Mouse (Mus musculus) liver, embryonic 11.5 days (tissue): ENCODE results near the gene Sbno2. TPM values are rescaled to one million over a fixed set of nuclear protein-coding genes. Genes with fewer than 3 reads are reported as not detected.
A peak's percentile ranks its signal among the peaks of the same experiment; 100 is the strongest.

Experiments
- ATAC-seq: fragments of 200-750 bp; cut with Nextera tagmentation; replicated peaks from 2 replicates; pipeline ENCODE4 v1.8.0; 2017; ENCODE audit warnings: moderate number of reproducible peaks, mild to moderate bottlenecking, moderate TSS enrichment, moderate library complexity; ENCODE audit not compliant: low FRiP score
- DNase-seq: peaks from one replicate; pipeline ENCODE4 v3.0.0-alpha.2; 2017; ENCODE audit warnings: low spot score
- H3K27ac ChIP-seq: fragments of 300-500 bp; sonication (generic); 2 replicates; pipeline ENCODE4 v1.5.1; 2014; ENCODE audit warnings: mild to moderate bottlenecking, low read depth, low read length, control low read depth
- H3K27me3 ChIP-seq: fragments of 300-500 bp; sonication (generic); replicated peaks from 2 replicates; pipeline ENCODE4 v1.6.1; 2014; ENCODE audit warnings: low read length, mixed read lengths; ENCODE audit not compliant: control insufficient read depth, insufficient read depth
- H3K36me3 ChIP-seq: fragments of 300-500 bp; sonication (generic); 2 replicates; pipeline ENCODE4 v1.6.1; 2014; ENCODE audit warnings: mild to moderate bottlenecking, low read length, moderate library complexity, mixed read lengths; ENCODE audit not compliant: control insufficient read depth, insufficient read depth
- H3K4me1 ChIP-seq: fragments of 300-500 bp; sonication (generic); replicated peaks from 2 replicates; pipeline ENCODE4 v1.6.1; 2014; ENCODE audit warnings: low read length, mixed read lengths; ENCODE audit not compliant: control insufficient read depth, insufficient read depth
- H3K4me2 ChIP-seq: fragments of 300-500 bp; sonication (generic); 2 replicates; pipeline ENCODE4 v1.6.1; 2014; ENCODE audit warnings: mild to moderate bottlenecking, control low read depth, moderate library complexity
- H3K4me3 ChIP-seq: fragments of 300-500 bp; sonication (generic); 2 replicates; pipeline ENCODE4 v1.5.1; 2014; ENCODE audit warnings: low read depth, low read length, control low read depth
- H3K9ac ChIP-seq: fragments of 300-500 bp; sonication (generic); 2 replicates; pipeline ENCODE4 v1.6.1; 2014; ENCODE audit warnings: low read depth, low read length, control low read depth
- H3K9me3 ChIP-seq: fragments of 300-500 bp; sonication (generic); 2 replicates; pipeline ENCODE4 v1.6.1; 2016; ENCODE audit warnings: low read length, inconsistent platforms, mixed read lengths; ENCODE audit not compliant: control insufficient read depth
- WGBS: fragments of 180-500 bp; shearing (Covaris S2); extraction: QIAGEN DNeasy Blood & Tissue Kit; methylation state at CpG from one replicate; pipeline ENCODE4 v1.1.7; 2014; 5-methylcytosine and 5-hydroxymethylcytosine counted together
- polyA plus RNA-seq: library from polyadenylated mRNA; unstranded; fragments of >200 nt; fragmentation: Nextera tagmentation; extraction: Ambion mirVana; gene quantifications from 2 replicates; pipeline ENCODE4 v1.2.1, GENCODE M21; 2014

The Sbno2 gene
- polyA plus RNA-seq, 1 experiment from 2014 or later, result 19.2 TPM

GRCm38 (mm10) chr10:80030191-80030590 lies 75.2 kb downstream of the Sbno2 start:
- Histone ChIP-seq H3K4me1 (peaks cover 37% of the 10 kb centered on the region), H3K36me3 (peaks cover 26% of the 10 kb centered on the region; the same call in 1 of the 2 replicates), H3K27me3 (no peaks in the 10 kb centered on the region), H3K9me3 (no peaks in the 10 kb centered on the region), H3K27ac (no peak overlapping the region), H3K4me3 (no peak overlapping the region), H3K9ac (no peak overlapping the region), H3K4me2 (no peak overlapping the region)
- 81% methylated on average over 9 of the region's 9 CpGs for WGBS
- ATAC-seq (no peak), DNase-seq (no peak)

- Histone ChIP-seq H3K9me3 (no peaks in the 10 kb centered on the region), H3K9ac (no peak overlapping the region), H3K4me3 (no peak overlapping the region), H3K4me1 (peaks cover 38% of the 10 kb centered on the region), H3K27me3 (no peaks in the 10 kb centered on the region), H3K27ac (no peak overlapping the region), H3K36me3 (peaks cover 19% of the 10 kb centered on the region; the same call in 1 of the 2 replicates), H3K4me2 (no peak overlapping the region)
- ATAC-seq (no peak), DNase-seq (no peak)
- 92% methylated on average over 13 of the region's 13 CpGs for WGBS
Measured at GRCm38 (mm10) chr10:80028521-80028846, 76.9 kb downstream of the Sbno2 start.

- no peaks in the 10 kb centered on the region for H3K27me3 ChIP-seq
- H3K9me3 ChIP-seq, result no peaks in the 10 kb centered on the region
- H3K27ac ChIP-seq, result no peak overlapping the region; the same call in 1 of the 2 replicates
- 69% methylated on average over 20 of the region's 20 CpGs for WGBS
- no peak overlapping the region for H3K4me2 ChIP-seq
- H3K4me1 ChIP-seq, result peaks cover 32% of the 10 kb centered on the region
- peaks cover 19% of the 10 kb centered on the region; the same call in 1 of the 2 replicates for H3K36me3 ChIP-seq
- H3K4me3 ChIP-seq, result no peak overlapping the region
- DNase-seq (no peak), ATAC-seq (peak; percentile 43; the same call in 1 of the 2 replicates)
- H3K9ac ChIP-seq, result no peak overlapping the region
Measured at GRCm38 (mm10) chr10:80027681-80028520, 77.5 kb downstream of the Sbno2 start.

GRCm38 (mm10) chr10:80025889-80026288 lies 79.5 kb downstream of the Sbno2 start:
- Histone ChIP-seq H3K27me3 (no peaks in the 10 kb centered on the region), H3K9me3 (no peaks in the 10 kb centered on the region), H3K9ac (no peak overlapping the region), H3K4me2 (no peak overlapping the region), H3K27ac (no peak overlapping the region), H3K4me1 (peaks cover 21% of the 10 kb centered on the region), H3K36me3 (peaks cover 28% of the 10 kb centered on the region; the same call in 1 of the 2 replicates), H3K4me3 (no peak overlapping the region)
- WGBS, result 67% methylated on average over 12 of the region's 12 CpGs
- DNase-seq (no peak), ATAC-seq (0 out of 2 replicates have a peak, but pooled peaks have one; percentile 30)

GRCm38 (mm10) chr10:80025463-80025862 lies 79.9 kb downstream of the Sbno2 start:
- H3K9me3 ChIP-seq, result no peaks in the 10 kb centered on the region
- peaks cover 28% of the 10 kb centered on the region; the same call in 1 of the 2 replicates for H3K36me3 ChIP-seq
- H3K27me3 ChIP-seq, result no peaks in the 10 kb centered on the region
- H3K4me2 ChIP-seq, result no peak overlapping the region
- no peak overlapping the region for H3K4me3 ChIP-seq
- no peak overlapping the region for H3K9ac ChIP-seq
- H3K27ac ChIP-seq, result no peak overlapping the region
- peaks cover 25% of the 10 kb centered on the region for H3K4me1 ChIP-seq
- no peak for DNase-seq
- 80% methylated on average over 10 of the region's 10 CpGs for WGBS
- no peak for ATAC-seq

- DNase-seq (no peak), ATAC-seq (no peak)
- Histone ChIP-seq H3K36me3 (peaks cover 25% of the 10 kb centered on the region; the same call in 1 of the 2 replicates), H3K4me1 (peaks cover 29% of the 10 kb centered on the region), H3K9me3 (no peaks in the 10 kb centered on the region), H3K4me3 (no peak overlapping the region), H3K4me2 (no peak overlapping the region), H3K27me3 (no peaks in the 10 kb centered on the region), H3K27ac (0 out of 2 replicates have a peak overlapping the region, but pooled peaks have one; percentile 41), H3K9ac (no peak overlapping the region; the same call in 1 of the 2 replicates)
- WGBS, result 50% methylated on average over 4 of the region's 4 CpGs
Measured at GRCm38 (mm10) chr10:80025044-80025347, 80.4 kb downstream of the Sbno2 start.

GRCm38 (mm10) chr10:80024229-80025043 lies 80.9 kb downstream of the Sbno2 start:
- Histone ChIP-seq H3K27ac (0 out of 2 replicates have a peak overlapping the region, but pooled peaks have one; percentile 41), H3K4me1 (peaks cover 35% of the 10 kb centered on the region), H3K9me3 (no peaks in the 10 kb centered on the region), H3K4me2 (no peak overlapping the region), H3K27me3 (no peaks in the 10 kb centered on the region), H3K9ac (no peak overlapping the region; the same call in 1 of the 2 replicates), H3K36me3 (peaks cover 25% of the 10 kb centered on the region; the same call in 1 of the 2 replicates), H3K4me3 (peak overlapping the region; percentile 6; the same call in 1 of the 2 replicates)
- WGBS, result 74% methylated on average over 15 of the region's 15 CpGs
- DNase-seq, result no peak
- ATAC-seq, result no peak

- Histone ChIP-seq H3K4me3 (no peak overlapping the region; the same call in 1 of the 2 replicates), H3K36me3 (peaks cover 22% of the 10 kb centered on the region; the same call in 1 of the 2 replicates), H3K4me1 (peaks cover 42% of the 10 kb centered on the region), H3K9me3 (no peaks in the 10 kb centered on the region), H3K9ac (no peak overlapping the region), H3K27me3 (no peaks in the 10 kb centered on the region), H3K27ac (no peak overlapping the region), H3K4me2 (no peak overlapping the region)
- DNase-seq (no peak), ATAC-seq (no peak)
- WGBS, result 87% methylated on average over 5 of the region's 5 CpGs
Measured at GRCm38 (mm10) chr10:80023758-80024157, 81.6 kb downstream of the Sbno2 start.
